Mouse (Mus musculus) neural tube, embryonic 11.5 days (tissue): ENCODE data around the gene Azi2. TPM values are rescaled to one million over a fixed set of nuclear protein-coding genes. Genes with fewer than 3 reads are reported as not detected.

Experiments used
- ATAC-seq: fragments of 200-750 bp; cut with Nextera tagmentation; 2 replicates; pipeline ENCODE4 v1.8.0; 2017; ENCODE audit warnings: moderate number of reproducible peaks, mild to moderate bottlenecking, moderate TSS enrichment, moderate library complexity; ENCODE audit not compliant: insufficient read depth, low FRiP score, low TSS enrichment
- DNase-seq: peaks from one replicate; pipeline ENCODE4 v3.0.0-alpha.2; 2015; ENCODE audit warnings: low spot score
- H3K27ac ChIP-seq: fragments of 300-500 bp; sonication (generic); 2 replicates; pipeline ENCODE4 v1.5.1; 2014; ENCODE audit warnings: low read depth, mild to moderate bottlenecking, low read length
- H3K27me3 ChIP-seq: fragments of 300-500 bp; sonication (generic); 2 replicates; pipeline ENCODE4 v1.6.1; 2014; ENCODE audit warnings: mild to moderate bottlenecking, low read length, mixed read lengths; ENCODE audit not compliant: control insufficient read depth, insufficient read depth
- H3K36me3 ChIP-seq: fragments of 300-500 bp; sonication (generic); 2 replicates; pipeline ENCODE4 v1.6.1; 2014; ENCODE audit warnings: mild to moderate bottlenecking, low read length, moderate library complexity, mixed read lengths; ENCODE audit not compliant: control insufficient read depth, insufficient read depth
- H3K4me1 ChIP-seq: fragments of 300-500 bp; sonication (generic); 2 replicates; pipeline ENCODE4 v1.6.1; 2014; ENCODE audit warnings: low read length, mixed read lengths; ENCODE audit not compliant: control insufficient read depth, insufficient read depth
- H3K4me2 ChIP-seq: fragments of 300-500 bp; sonication (generic); 2 replicates; pipeline ENCODE4 v1.6.1; 2014; ENCODE audit warnings: low read depth, mild to moderate bottlenecking, moderate library complexity
- H3K4me3 ChIP-seq: fragments of 300-500 bp; sonication (generic); 2 replicates; pipeline ENCODE4 v1.5.1; 2014; ENCODE audit warnings: low read depth, low read length
- H3K9ac ChIP-seq: fragments of 300-500 bp; sonication (generic); 2 replicates; pipeline ENCODE4 v1.6.1; 2014; ENCODE audit warnings: mild to moderate bottlenecking, low read length
- H3K9me3 ChIP-seq: fragments of 300-500 bp; sonication (generic); 2 replicates; pipeline ENCODE4 v1.6.1; 2016; ENCODE audit warnings: low read length; ENCODE audit not compliant: control insufficient read depth
- WGBS: fragments of 180-500 bp; shearing (Covaris S2); extraction: QIAGEN DNeasy Blood & Tissue Kit; methylation state at CpG from one replicate; pipeline ENCODE4 v1.1.7; 2014; 5-methylcytosine and 5-hydroxymethylcytosine counted together
- microRNA-seq: library from miRNA; unstranded; fragments of <30 nt; microRNA quantifications from one replicate; pipeline ENCODE4, GENCODE M21; 2016
- polyA plus RNA-seq: library from polyadenylated mRNA; unstranded; fragments of >200 nt; fragmentation: Nextera tagmentation; extraction: Ambion mirVana; gene quantifications from 2 replicates; pipeline ENCODE4 v1.2.1, GENCODE M21; 2014

The Azi2 gene
- polyA plus RNA-seq, 1 experiment from 2014 or later, result 77.7 TPM

DNA sequence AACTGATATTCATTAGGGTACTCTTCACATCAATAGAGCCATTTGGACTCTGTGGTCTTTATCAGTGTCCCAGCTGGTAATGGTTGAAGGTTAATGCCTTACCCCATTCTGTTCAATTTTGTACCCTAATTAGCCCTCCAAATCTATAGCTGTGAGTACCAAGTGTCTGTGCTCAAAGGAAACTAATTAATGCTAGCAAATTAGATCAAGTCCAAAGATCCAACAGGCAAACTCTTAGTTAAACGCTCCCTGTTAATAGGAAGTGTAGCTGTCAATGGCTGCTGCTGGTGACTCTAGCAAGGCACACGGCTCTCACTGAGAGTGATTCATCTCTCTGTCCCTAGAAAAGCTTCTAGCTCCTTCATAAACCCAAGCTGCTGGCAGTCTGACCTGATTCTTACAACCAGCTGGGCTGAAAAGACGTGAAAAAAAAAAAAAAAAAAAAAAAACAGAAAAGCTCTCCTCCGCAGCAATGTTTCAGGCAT lies 68.3 kb downstream of the Azi2 start:
- no peaks in the 10 kb centered on the region for H3K4me1 ChIP-seq
- H3K9ac ChIP-seq, result no peak overlapping the region
- H3K9me3 ChIP-seq, result no peaks in the 10 kb centered on the region
- H3K36me3 ChIP-seq, result no peaks in the 10 kb centered on the region
- H3K27ac ChIP-seq, result no peak overlapping the region
- no peak overlapping the region for H3K4me2 ChIP-seq
- no peak for DNase-seq
- ATAC-seq, result no peak
- H3K27me3 ChIP-seq, result no peaks in the 10 kb centered on the region
- H3K4me3 ChIP-seq, result no peak overlapping the region
- whole genome bisulfite sequencing, result 59% methylated on average over 4 of the region's 4 CpGs

DNA sequence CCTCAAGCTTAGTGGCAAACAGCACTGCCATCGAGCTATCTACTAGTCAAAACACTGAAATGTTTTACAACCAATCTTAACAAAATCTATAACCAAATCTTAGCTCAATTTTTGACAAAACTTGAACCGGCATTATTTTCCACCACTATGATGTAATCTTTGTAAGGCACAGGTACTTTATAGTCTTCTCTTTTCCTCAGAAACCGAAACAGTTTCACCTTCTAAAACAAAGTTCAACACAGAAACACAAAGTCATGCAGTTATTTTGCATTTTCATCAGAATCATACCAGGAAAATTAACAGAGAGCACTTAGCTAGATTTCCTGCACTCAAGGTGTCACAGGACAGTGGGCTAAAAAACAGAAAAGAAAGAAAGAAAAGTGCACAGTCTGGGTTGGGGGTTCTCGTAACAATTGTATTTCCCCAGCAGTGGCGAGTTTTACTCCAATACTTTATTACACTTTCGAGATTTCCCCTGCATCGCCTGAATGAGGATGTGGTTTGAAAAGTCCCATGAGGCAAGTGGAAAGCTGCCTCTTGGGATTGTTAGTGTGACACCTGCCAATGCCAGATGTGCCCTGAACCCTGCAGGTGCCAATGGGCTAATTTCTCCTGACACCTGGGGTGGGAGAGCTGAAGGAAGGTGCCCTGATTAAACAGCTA lies 69.5 kb downstream of the Azi2 start:
- Histone ChIP-seq H3K4me3 (no peak overlapping the region), H3K9ac (no peak overlapping the region), H3K36me3 (no peaks in the 10 kb centered on the region), H3K27ac (no peak overlapping the region), H3K27me3 (no peaks in the 10 kb centered on the region), H3K4me2 (no peak overlapping the region), H3K9me3 (no peaks in the 10 kb centered on the region), H3K4me1 (no peaks in the 10 kb centered on the region)
- DNase-seq, result no peak
- WGBS, result 83% methylated on average over 7 of the region's 7 CpGs
- ATAC-seq, result no peak

DNA sequence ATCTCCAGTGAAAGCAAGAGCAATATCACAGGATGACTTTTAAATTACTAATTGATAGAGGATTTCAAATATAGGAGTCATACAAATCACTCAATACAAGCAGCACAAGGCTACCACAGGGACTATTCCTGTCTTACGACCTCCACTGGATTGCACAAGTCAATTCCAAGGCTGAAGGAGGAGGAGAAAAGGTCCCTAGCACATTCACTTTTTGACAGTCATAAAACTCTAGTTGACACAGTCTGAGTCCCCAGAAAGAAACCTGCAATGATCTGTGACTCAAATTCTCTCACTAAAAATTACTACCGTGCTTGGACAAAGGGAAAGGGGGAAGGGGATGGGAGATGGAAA lies 70.0 kb downstream of the Azi2 start:
- no peaks in the 10 kb centered on the region for H3K4me1 ChIP-seq
- H3K4me3 ChIP-seq, result no peak overlapping the region
- no peak overlapping the region for H3K4me2 ChIP-seq
- no peak overlapping the region for H3K27ac ChIP-seq
- H3K9ac ChIP-seq, result no peak overlapping the region
- H3K27me3 ChIP-seq, result no peaks in the 10 kb centered on the region
- no peaks in the 10 kb centered on the region for H3K36me3 ChIP-seq
- 63% methylated on average over 2 of the region's 2 CpGs for WGBS
- ATAC-seq (no peak), DNase-seq (no peak)
- no peaks in the 10 kb centered on the region for H3K9me3 ChIP-seq

Small RNAs within 50 kb of the gene (microRNA-seq; reads per million reads assigned to microRNA genes)
- not detected for gene Gm22008

Other genes with a start within 250 kb of the Azi2 start
- 38.7 and 40.5 TPM in 2 replicates for gene Cmc1, start 109.7 kb downstream of the Azi2 start, polyA plus RNA-seq